Mouse (Mus musculus): ENCODE measurements around the gene Nploc4. TPM values are rescaled to one million over a fixed set of nuclear protein-coding genes. Genes with fewer than 3 reads are reported as not detected.
A peak's percentile ranks its signal among the peaks of the same experiment; 100 is the strongest.

Gene Nploc4
- polyA plus RNA-seq, 1 experiment from 2014 or later = 33.9 TPM

DNA sequence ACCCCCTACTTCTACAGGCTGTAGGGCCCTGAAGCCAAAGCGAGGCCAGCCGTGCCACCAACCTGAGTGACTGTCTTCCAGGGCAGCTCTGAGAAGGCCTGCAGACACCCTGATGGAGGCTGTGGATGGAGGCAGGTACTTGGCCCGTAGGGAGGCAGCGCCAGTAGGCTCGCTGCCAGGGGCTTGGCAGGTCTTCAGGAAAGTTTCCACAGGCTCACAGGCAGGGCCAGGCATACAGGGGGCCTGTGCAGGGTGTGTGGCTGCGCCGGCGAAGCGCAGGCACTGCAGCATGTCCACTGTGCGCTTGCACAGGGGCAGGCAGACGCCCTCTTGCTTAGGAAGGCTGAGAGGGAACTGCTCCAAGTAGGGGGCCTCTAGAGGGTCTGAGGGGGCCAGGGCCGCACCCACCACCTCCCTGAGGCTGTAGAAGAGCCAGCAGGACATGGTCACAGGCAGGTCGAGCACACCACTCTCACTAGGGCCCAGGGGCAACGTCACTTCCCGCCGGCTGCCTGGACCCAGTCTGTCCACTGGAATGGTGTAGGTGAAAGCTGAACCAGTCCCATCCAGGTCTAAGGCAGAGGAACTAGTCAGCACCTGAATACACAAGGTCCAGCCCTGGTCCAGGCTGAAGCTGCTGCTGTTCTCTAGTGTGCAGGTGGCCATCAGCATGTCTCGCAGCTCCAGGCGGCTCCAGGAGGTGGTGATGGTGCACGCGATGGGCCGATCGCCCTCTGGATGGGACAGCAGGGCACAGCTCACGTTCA is 63.5 kb downstream of the Nploc4 start:
- ATAC-seq = no peak
- Histone ChIP-seq H3K27me3 (no peaks in the 10 kb centered on the region), H3K9me3 (replicated peaks) (no peaks in the 10 kb centered on the region), H3K36me3 (ENCODE audit: poor library complexity, severe bottlenecking) (peaks cover 80% of the 10 kb centered on the region), H3K4me3 (no peak overlapping the region), H3K27ac (no peak overlapping the region), H3K4me2 (no peak overlapping the region), H3K9ac (peak overlapping the region; percentile 30), H3K4me1 (peaks cover 34% of the 10 kb centered on the region)
- WGBS = 81% methylated on average over 23 of the region's 23 CpGs

DNA sequence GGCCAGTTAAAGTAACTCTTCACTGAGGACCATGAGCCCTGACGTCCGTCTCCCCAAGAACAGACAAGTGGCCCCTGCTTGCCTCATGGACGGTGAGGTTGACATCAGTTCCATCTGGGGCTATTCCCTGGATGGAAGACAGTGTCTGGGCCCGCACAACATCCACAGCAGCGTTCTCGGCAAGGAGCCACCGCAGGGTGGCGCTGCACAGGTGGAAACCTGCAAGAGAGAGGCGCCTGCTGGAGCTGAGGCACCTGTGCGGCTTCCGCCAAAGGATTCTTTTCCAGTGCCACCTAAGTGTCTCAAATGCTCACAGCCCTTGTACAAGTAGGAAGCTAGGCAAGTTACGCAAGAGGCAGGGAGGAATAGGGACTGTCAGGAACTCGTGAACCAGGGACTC is 64.5 kb downstream of the Nploc4 start:
- H3K36me3 ChIP-seq (ENCODE audit: poor library complexity, severe bottlenecking) = peaks cover 89% of the 10 kb centered on the region
- no peak overlapping the region for H3K9ac ChIP-seq
- ATAC-seq = no peak
- WGBS = 57% methylated on average over 13 of the region's 13 CpGs
- peaks cover 29% of the 10 kb centered on the region for H3K4me1 ChIP-seq
- H3K4me3 ChIP-seq = no peak overlapping the region
- H3K27ac ChIP-seq = no peak overlapping the region
- no peaks in the 10 kb centered on the region for H3K9me3 ChIP-seq (replicated peaks)
- no peaks in the 10 kb centered on the region for H3K27me3 ChIP-seq
- H3K4me2 ChIP-seq = no peak overlapping the region

DNA sequence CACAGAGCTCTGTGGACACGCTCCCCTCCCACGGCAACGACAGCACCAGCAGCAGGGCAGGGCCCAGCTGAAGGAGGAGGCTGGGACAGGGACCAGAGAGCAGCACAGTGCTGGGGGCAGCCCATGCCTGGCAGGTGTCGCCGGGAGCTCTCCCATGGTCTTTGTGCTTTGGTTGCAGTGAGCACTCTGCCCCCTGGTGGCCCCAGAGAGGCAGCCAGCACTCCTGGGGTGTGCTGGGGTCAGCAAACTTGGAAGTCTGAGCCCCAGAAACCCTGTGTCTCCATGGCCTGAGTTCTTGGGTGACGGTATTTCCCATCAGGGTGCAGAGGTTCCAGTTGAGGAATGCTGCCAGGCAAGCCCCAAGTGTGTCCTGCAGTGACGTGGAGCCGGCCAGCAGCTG is 67.9 kb downstream of the Nploc4 start:
- peaks cover 25% of the 10 kb centered on the region for H3K4me1 ChIP-seq
- H3K4me3 ChIP-seq = no peak overlapping the region
- no peaks in the 10 kb centered on the region for H3K27me3 ChIP-seq
- peak; percentile 55 for ATAC-seq
- H3K9ac ChIP-seq = peak overlapping the region; percentile 6; the same call in 1 of the 2 replicates
- no peaks in the 10 kb centered on the region for H3K9me3 ChIP-seq (replicated peaks)
- WGBS = 41% methylated on average over 8 of the region's 8 CpGs
- H3K27ac ChIP-seq = peak overlapping the region; percentile 55
- H3K36me3 ChIP-seq (ENCODE audit: poor library complexity, severe bottlenecking) = peaks cover 70% of the 10 kb centered on the region
- H3K4me2 ChIP-seq = peak overlapping the region; percentile 0; the same call in 1 of the 2 replicates

DNA sequence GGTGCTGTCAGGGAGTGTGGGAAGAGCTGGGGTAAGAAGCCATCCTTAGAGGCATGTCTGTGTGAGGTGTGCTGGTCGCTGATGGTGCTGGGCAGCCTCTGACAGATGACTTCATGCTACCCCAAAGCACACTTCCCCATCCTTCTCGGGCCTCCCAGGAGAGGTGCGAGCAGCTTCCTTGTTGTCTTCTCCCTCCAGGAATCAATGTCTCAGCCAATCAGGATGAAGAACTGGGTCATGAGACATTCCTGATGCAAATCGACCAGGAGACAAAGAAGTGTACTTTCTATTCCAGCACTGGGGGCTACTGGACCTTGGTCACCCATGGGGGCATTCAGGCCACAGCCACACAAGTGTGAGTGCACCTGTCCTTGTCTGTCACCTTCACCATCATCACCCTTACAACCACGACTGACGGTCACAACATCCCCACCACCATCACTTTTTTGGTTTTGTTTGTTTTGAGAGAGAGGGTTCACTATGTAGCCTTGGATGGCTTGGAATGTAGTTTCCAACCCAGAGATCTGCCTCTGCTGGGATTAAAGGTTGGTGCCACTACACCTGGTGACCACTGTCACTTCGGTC is 71.0 kb downstream of the Nploc4 start:
- H3K36me3 ChIP-seq (ENCODE audit: poor library complexity, severe bottlenecking) = peaks cover 39% of the 10 kb centered on the region
- H3K27me3 ChIP-seq = no peaks in the 10 kb centered on the region
- no peak for ATAC-seq
- H3K4me1 ChIP-seq = peaks cover 16% of the 10 kb centered on the region
- H3K9ac ChIP-seq = no peak overlapping the region
- H3K9me3 ChIP-seq (replicated peaks) = no peaks in the 10 kb centered on the region
- no peak overlapping the region for H3K4me2 ChIP-seq
- no peak overlapping the region for H3K4me3 ChIP-seq
- 33% methylated on average over 7 of the region's 7 CpGs for WGBS
- no peak overlapping the region for H3K27ac ChIP-seq

DNA sequence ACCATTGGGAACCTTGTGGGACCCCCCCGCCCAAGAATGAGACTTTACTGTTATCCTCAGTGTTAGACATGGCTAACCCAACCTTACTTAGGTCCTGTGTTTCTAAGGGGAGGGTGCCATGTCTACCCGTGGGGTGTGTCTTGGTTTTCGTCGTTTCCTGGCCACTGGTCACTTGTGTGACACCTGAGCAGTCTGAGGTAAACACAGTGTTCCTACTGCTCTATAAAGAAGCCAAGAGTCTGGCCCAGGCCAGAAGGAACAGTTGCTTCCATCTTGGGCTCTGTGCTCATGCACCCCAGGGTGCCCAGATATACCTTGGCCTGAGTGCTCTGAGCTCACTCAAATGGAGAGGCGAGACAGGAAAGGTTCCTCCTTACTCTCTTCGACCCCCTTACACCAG is 74.6 kb downstream of the Nploc4 start:
- Histone ChIP-seq H3K9ac (no peak overlapping the region), H3K36me3 (ENCODE audit: poor library complexity, severe bottlenecking) (peaks cover 3% of the 10 kb centered on the region; the same call in 1 of the 2 replicates), H3K9me3 (replicated peaks) (no peaks in the 10 kb centered on the region), H3K4me3 (no peak overlapping the region), H3K27ac (no peak overlapping the region), H3K27me3 (no peaks in the 10 kb centered on the region), H3K4me1 (peaks cover 35% of the 10 kb centered on the region), H3K4me2 (no peak overlapping the region)
- 90% methylated on average over 6 of the region's 6 CpGs for WGBS
- ATAC-seq = no peak

- Histone ChIP-seq H3K27me3 (no peaks in the 10 kb centered on the region), H3K36me3 (ENCODE audit: poor library complexity, severe bottlenecking) (no peaks in the 10 kb centered on the region), H3K4me1 (peaks cover 39% of the 10 kb centered on the region), H3K9ac (no peak within 1 kb of the TSS), H3K27ac (no peak within 1 kb of the TSS; the same call in 1 of the 2 replicates), H3K4me2 (no peak within 1 kb of the TSS), H3K9me3 (replicated peaks) (no peaks in the 10 kb centered on the region), H3K4me3 (no peak within 1 kb of the TSS)
- 71% methylated on average over 10 of the region's 10 CpGs for WGBS
- ATAC-seq = no peak
Observed at GRCm38 (mm10) chr11:120361295-120361694, 76.2 kb downstream of the Nploc4 start, which contains the start of gene Fscn2. Gene Fscn2, plus strand, starts transcription at chr11:120361534.

DNA sequence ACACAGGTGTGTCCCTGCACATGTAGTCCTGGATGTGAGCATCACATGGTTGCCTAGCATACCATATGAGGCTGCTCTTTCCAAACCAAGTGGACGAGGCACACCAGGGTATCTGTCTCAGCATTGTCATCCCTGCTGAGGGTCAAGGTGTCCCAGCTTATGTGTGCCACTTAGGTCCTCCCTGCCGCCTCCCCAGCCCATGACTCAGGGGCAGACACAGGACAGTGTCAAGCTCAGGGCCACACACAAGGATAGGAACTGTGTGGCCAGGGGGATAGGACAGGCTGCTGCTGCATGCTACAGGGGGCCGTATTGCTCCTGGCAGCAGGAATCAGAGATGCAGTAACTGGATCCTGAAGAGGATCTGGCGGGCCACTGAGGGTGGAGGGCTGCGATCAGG is 76.8 kb downstream of the Nploc4 start:
- Histone ChIP-seq H3K4me1 (peaks cover 34% of the 10 kb centered on the region), H3K9me3 (replicated peaks) (no peaks in the 10 kb centered on the region), H3K27me3 (no peaks in the 10 kb centered on the region), H3K27ac (no peak overlapping the region), H3K4me2 (no peak overlapping the region), H3K9ac (no peak overlapping the region), H3K36me3 (ENCODE audit: poor library complexity, severe bottlenecking) (no peaks in the 10 kb centered on the region), H3K4me3 (no peak overlapping the region)
- 87% methylated on average over 5 of the region's 5 CpGs for WGBS
- ATAC-seq = no peak

DNA sequence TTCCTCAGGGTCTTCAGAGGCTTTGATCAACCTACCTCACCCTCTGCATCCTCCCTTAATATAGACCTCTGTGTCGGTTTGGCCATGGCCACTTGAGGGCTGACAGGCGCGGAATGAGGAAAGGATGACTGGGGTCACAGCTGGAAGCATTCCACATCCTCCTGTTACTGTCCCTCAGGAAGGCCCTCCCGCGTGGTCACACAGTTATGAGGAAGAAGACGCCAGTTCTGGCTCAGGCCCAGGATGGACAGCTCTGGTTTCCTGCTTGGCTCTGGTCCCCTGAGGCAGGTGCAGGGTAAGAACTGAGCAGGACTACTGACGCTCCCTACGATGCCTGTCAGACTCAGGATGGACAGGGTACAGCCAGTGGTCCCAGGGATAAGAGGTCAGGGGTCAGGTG is 77.4 kb downstream of the Nploc4 start:
- no peak overlapping the region for H3K27ac ChIP-seq
- WGBS = 79% methylated on average over 8 of the region's 8 CpGs
- peaks cover 32% of the 10 kb centered on the region for H3K4me1 ChIP-seq
- ATAC-seq = no peak
- no peaks in the 10 kb centered on the region for H3K27me3 ChIP-seq
- H3K36me3 ChIP-seq (ENCODE audit: poor library complexity, severe bottlenecking) = no peaks in the 10 kb centered on the region
- no peak overlapping the region for H3K4me3 ChIP-seq
- no peaks in the 10 kb centered on the region for H3K9me3 ChIP-seq (replicated peaks)
- H3K9ac ChIP-seq = no peak overlapping the region
- H3K4me2 ChIP-seq = no peak overlapping the region

DNA sequence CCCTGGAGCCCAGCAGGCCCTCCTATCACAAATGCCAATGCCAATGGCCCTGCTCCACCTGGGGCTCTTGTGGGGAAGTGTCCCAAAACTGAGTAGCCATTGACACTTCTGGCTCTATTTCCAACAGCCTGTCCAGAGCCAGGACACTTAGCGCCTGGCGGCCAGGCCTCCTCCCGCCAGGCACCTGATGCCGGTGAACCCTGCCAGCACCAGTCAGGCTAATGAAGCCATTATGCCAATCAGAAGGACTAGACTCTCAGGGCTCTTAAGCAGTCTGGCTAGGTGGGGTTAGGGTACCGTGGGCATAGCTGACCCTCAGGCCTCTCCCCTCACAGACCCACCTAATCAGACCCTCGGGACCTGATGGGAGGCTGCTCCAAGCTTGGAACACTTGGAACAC is 78.1 kb downstream of the Nploc4 start:
- Histone ChIP-seq H3K4me1 (peaks cover 32% of the 10 kb centered on the region), H3K4me2 (no peak overlapping the region), H3K4me3 (no peak overlapping the region), H3K9ac (no peak overlapping the region), H3K27ac (peak overlapping the region; percentile 96), H3K27me3 (no peaks in the 10 kb centered on the region), H3K36me3 (ENCODE audit: poor library complexity, severe bottlenecking) (no peaks in the 10 kb centered on the region), H3K9me3 (replicated peaks) (no peaks in the 10 kb centered on the region)
- no peak for ATAC-seq
- WGBS = 69% methylated on average over 6 of the region's 6 CpGs

- 3% methylated on average over 10 of the region's 10 CpGs for WGBS
- Histone ChIP-seq H3K36me3 (ENCODE audit: poor library complexity, severe bottlenecking) (no peaks in the 10 kb centered on the region), H3K4me1 (peaks cover 42% of the 10 kb centered on the region), H3K9me3 (replicated peaks) (no peaks in the 10 kb centered on the region), H3K4me2 (peak overlapping the region; percentile 52), H3K4me3 (no peak overlapping the region), H3K27me3 (no peaks in the 10 kb centered on the region), H3K9ac (peak overlapping the region; percentile 48), H3K27ac (peak overlapping the region; percentile 96)
- peak; percentile 85 for ATAC-seq
Observed at GRCm38 (mm10) chr11:120357791-120358401, 79.6 kb downstream of the Nploc4 start.

GRCm38 (mm10) chr11:120356900-120357299 is 80.6 kb downstream of the Nploc4 start:
- no peaks in the 10 kb centered on the region for H3K27me3 ChIP-seq
- peak overlapping the region; percentile 96; the same call in 1 of the 2 replicates for H3K27ac ChIP-seq
- H3K4me1 ChIP-seq = peaks cover 52% of the 10 kb centered on the region
- H3K9me3 ChIP-seq (replicated peaks) = no peaks in the 10 kb centered on the region
- no peak overlapping the region for H3K4me3 ChIP-seq
- ATAC-seq = no peak
- H3K36me3 ChIP-seq (ENCODE audit: poor library complexity, severe bottlenecking) = no peaks in the 10 kb centered on the region
- WGBS = 88% methylated on average over 4 of the region's 4 CpGs
- no peak overlapping the region for H3K4me2 ChIP-seq
- no peak overlapping the region for H3K9ac ChIP-seq

GRCm38 (mm10) chr11:120356319-120356840 is 81.1 kb downstream of the Nploc4 start:
- no peak overlapping the region for H3K27ac ChIP-seq
- no peaks in the 10 kb centered on the region for H3K27me3 ChIP-seq
- H3K36me3 ChIP-seq (ENCODE audit: poor library complexity, severe bottlenecking) = no peaks in the 10 kb centered on the region
- no peak overlapping the region for H3K4me2 ChIP-seq
- 86% methylated on average over 15 of the region's 15 CpGs for WGBS
- no peak for ATAC-seq
- no peaks in the 10 kb centered on the region for H3K9me3 ChIP-seq (replicated peaks)
- H3K4me1 ChIP-seq = peaks cover 56% of the 10 kb centered on the region
- no peak overlapping the region for H3K9ac ChIP-seq
- H3K4me3 ChIP-seq = no peak overlapping the region

All from forebrain, embryonic 13.5 days (tissue).